Mouse (Mus musculus): ENCODE results near the gene Cetn4. TPM values are rescaled to one million over a fixed set of nuclear protein-coding genes. Genes with fewer than 3 reads are reported as not detected.

Gene Cetn4
- polyA plus RNA-seq (2015; fragmentation: Nextera tagmentation; extraction: Ambion mirVana) = 6.5 and 7.1 TPM in 2 replicates

GRCm38 (mm10) chr3:37312370-37312941, at the start of gene Cetn4, which contains the start of gene Bbs12:
TSS of gene Cetn4 (minus strand) at chr3:37312708.
TSS of gene Bbs12 (plus strand) at chr3:37312554.
- peak within 1 kb of the TSS; percentile 80 for H3K4me2 ChIP-seq (replicated peaks; ENCODE audit: low read depth, low read length)
- H3K36me3 ChIP-seq (ENCODE audit: insufficient read depth, low read length) = no peaks in the 10 kb centered on the region
- no peaks in the 10 kb centered on the region; the same call in 1 of the 2 replicates for H3K4me1 ChIP-seq (ENCODE audit: insufficient read depth, low read depth, low read length)
- TF ChIP-seq EP300 (IDR thresholded peaks at IDR 0.05) = no peak
- no peak for TF ChIP-seq CTCF (IDR thresholded peaks at IDR 0.05)
- H3K9me3 ChIP-seq (ENCODE audit: low read length) = no peaks in the 10 kb centered on the region
- peak; percentile 95 for DNase-seq (ENCODE audit: low spot score)
- peak within 1 kb of the TSS; percentile 66 for H3K9ac ChIP-seq (replicated peaks; ENCODE audit: low read depth)
- under 1% methylated on average over 49 of the region's 54 CpGs for WGBS
- peak within 1 kb of the TSS; percentile 72 for H3K4me3 ChIP-seq (ENCODE audit: low read depth, low read length)
- H3K27ac ChIP-seq (ENCODE audit: low read length) = peak within 1 kb of the TSS; percentile 74
- ATAC-seq = peak; percentile 99
- H3K27me3 ChIP-seq (replicated peaks; ENCODE audit: insufficient read depth, low read length) = no peaks in the 10 kb centered on the region

DNA sequence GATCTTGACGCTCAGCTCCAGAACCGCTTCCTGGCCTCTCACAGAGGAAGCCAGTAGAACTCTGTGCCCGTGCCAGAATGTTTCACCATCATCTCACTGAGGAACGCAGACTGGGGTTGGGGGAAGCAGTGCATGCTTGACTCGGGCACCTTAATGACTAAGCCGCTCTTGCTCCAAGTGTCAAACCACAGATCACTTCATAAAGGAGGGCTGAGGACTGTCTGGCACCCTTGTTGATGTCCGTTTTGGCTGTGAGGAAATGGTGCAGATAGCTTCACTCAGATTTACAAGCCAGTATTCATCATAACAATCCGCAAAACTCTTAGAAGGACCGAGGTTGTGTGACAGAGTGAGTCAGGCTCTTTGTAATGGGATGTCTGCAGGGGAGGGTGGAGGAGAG, 48.2 kb upstream of the Cetn4 start:
- H3K27ac ChIP-seq (ENCODE audit: low read length) = peak overlapping the region; percentile 38; the same call in 1 of the 2 replicates
- WGBS = 31% methylated on average over 9 of the region's 9 CpGs
- DNase-seq (ENCODE audit: low spot score) (peak; percentile 83), ATAC-seq (peak; percentile 87)
- H3K4me1 ChIP-seq (ENCODE audit: insufficient read depth, low read depth, low read length) = no peaks in the 10 kb centered on the region
- H3K4me2 ChIP-seq (replicated peaks; ENCODE audit: low read depth, low read length) = peak overlapping the region; percentile 3; the same call in 1 of the 2 replicates
- no peak for TF ChIP-seq EP300 (IDR thresholded peaks at IDR 0.05)
- no peak for TF ChIP-seq CTCF (IDR thresholded peaks at IDR 0.05)
- no peaks in the 10 kb centered on the region for H3K36me3 ChIP-seq (ENCODE audit: insufficient read depth, low read length)
- no peaks in the 10 kb centered on the region for H3K9me3 ChIP-seq (ENCODE audit: low read length)
- H3K9ac ChIP-seq (replicated peaks; ENCODE audit: low read depth) = no peak overlapping the region
- H3K27me3 ChIP-seq (replicated peaks; ENCODE audit: insufficient read depth, low read length) = no peaks in the 10 kb centered on the region
- no peak overlapping the region for H3K4me3 ChIP-seq (ENCODE audit: low read depth, low read length)

DNA sequence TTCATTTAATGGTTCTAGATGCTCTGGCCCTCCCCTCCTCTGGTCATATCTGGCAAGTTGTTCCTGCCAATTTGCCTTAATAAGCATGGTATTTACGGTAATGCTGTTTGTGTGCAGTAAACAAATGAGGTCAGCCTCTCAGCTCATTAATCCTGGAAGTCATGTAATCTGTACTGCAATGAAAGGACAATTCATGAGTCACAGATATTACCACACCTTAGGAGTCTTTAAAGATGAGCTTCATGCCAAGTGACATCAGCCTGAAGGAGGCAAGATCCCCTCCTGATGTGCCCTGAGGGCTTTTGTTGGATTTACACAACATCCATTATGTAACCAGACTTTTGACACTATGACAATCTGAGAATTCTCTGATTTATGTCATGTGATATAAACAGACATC, 42.2 kb upstream of the Cetn4 start:
- TF ChIP-seq EP300 (IDR thresholded peaks at IDR 0.05) (peak; percentile 37; the same call in 1 of the 2 replicates), CTCF (IDR thresholded peaks at IDR 0.05) (no peak)
- Histone ChIP-seq H3K4me1 (ENCODE audit: insufficient read depth, low read depth, low read length) (no peaks in the 10 kb centered on the region), H3K4me3 (ENCODE audit: low read depth, low read length) (no peak overlapping the region), H3K4me2 (replicated peaks; ENCODE audit: low read depth, low read length) (no peak overlapping the region), H3K36me3 (ENCODE audit: insufficient read depth, low read length) (no peaks in the 10 kb centered on the region), H3K9me3 (ENCODE audit: low read length) (no peaks in the 10 kb centered on the region), H3K27ac (ENCODE audit: low read length) (no peak overlapping the region), H3K9ac (replicated peaks; ENCODE audit: low read depth) (no peak overlapping the region), H3K27me3 (replicated peaks; ENCODE audit: insufficient read depth, low read length) (no peaks in the 10 kb centered on the region)
- ATAC-seq (peak; percentile 87), DNase-seq (ENCODE audit: low spot score) (peak; percentile 78)
- WGBS = 37% methylated on average over 1 of the region's 1 CpGs

DNA sequence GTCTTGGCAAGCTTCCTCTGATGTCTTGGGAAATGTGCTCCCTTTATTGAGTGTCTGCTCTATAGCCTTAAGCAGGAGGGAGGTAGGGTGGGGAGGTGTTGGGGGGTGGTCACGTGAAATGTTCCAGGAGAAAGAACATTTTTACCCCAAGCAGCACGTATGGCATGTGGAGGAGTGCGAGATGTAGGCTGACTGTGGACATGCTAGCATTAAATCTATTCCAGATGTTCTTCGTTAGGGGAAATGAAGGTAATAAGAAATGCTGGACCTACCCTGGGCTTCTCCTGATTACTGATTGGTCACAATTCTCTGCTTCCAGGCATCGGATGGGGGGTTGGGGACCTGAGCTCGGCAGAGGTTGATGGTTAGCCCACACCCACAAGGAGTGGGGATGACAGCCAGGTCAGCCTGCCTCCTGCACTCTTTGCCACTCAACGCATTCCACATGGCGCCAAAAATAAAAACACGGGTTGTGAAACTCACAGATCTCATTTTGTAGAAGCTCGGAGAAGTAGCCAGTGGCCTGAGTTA, 41.5 kb upstream of the Cetn4 start:
- H3K4me2 ChIP-seq (replicated peaks; ENCODE audit: low read depth, low read length) = no peak overlapping the region
- H3K9ac ChIP-seq (replicated peaks; ENCODE audit: low read depth) = no peak overlapping the region
- H3K27me3 ChIP-seq (replicated peaks; ENCODE audit: insufficient read depth, low read length) = peaks cover 5% of the 10 kb centered on the region; the same call in 1 of the 2 replicates
- no peak overlapping the region for H3K4me3 ChIP-seq (ENCODE audit: low read depth, low read length)
- TF ChIP-seq EP300 (IDR thresholded peaks at IDR 0.05) = no peak
- TF ChIP-seq CTCF (IDR thresholded peaks at IDR 0.05) = no peak
- no peak overlapping the region; the same call in 1 of the 2 replicates for H3K27ac ChIP-seq (ENCODE audit: low read length)
- peaks cover 4% of the 10 kb centered on the region; the same call in 1 of the 2 replicates for H3K4me1 ChIP-seq (ENCODE audit: insufficient read depth, low read depth, low read length)
- H3K9me3 ChIP-seq (ENCODE audit: low read length) = no peaks in the 10 kb centered on the region
- ATAC-seq (peak; percentile 24), DNase-seq (ENCODE audit: low spot score) (peak; percentile 6)
- 70% methylated on average over 10 of the region's 10 CpGs for WGBS
- no peaks in the 10 kb centered on the region for H3K36me3 ChIP-seq (ENCODE audit: insufficient read depth, low read length)

- ATAC-seq (no peak), DNase-seq (ENCODE audit: low spot score) (no peak)
- Histone ChIP-seq H3K27me3 (replicated peaks; ENCODE audit: insufficient read depth, low read length) (peaks cover 10% of the 10 kb centered on the region; the same call in 1 of the 2 replicates), H3K36me3 (ENCODE audit: insufficient read depth, low read length) (no peaks in the 10 kb centered on the region), H3K4me1 (ENCODE audit: insufficient read depth, low read depth, low read length) (peaks cover 7% of the 10 kb centered on the region; the same call in 1 of the 2 replicates), H3K9me3 (ENCODE audit: low read length) (no peaks in the 10 kb centered on the region), H3K4me3 (ENCODE audit: low read depth, low read length) (no peak overlapping the region), H3K4me2 (replicated peaks; ENCODE audit: low read depth, low read length) (no peak overlapping the region), H3K27ac (ENCODE audit: low read length) (no peak overlapping the region), H3K9ac (replicated peaks; ENCODE audit: low read depth) (no peak overlapping the region)
- no peak for TF ChIP-seq CTCF (IDR thresholded peaks at IDR 0.05)
- WGBS = 44% methylated on average over 7 of the region's 7 CpGs
Observed at GRCm38 (mm10) chr3:37350386-37350785, 37.9 kb upstream of the Cetn4 start.

GRCm38 (mm10) chr3:37349166-37349548, 36.6 kb upstream of the Cetn4 start:
- peak overlapping the region; percentile 54 for H3K9ac ChIP-seq (replicated peaks; ENCODE audit: low read depth)
- H3K27ac ChIP-seq (ENCODE audit: low read length) = peak overlapping the region; percentile 69; the same call in 1 of the 2 replicates

More at GRCm38 (mm10) chr3:37349166-37349548, 36.6 kb upstream of the Cetn4 start:
- Histone ChIP-seq H3K4me3 (ENCODE audit: low read depth, low read length) (peak overlapping the region; percentile 62), H3K27me3 (replicated peaks; ENCODE audit: insufficient read depth, low read length) (peaks cover 10% of the 10 kb centered on the region; the same call in 1 of the 2 replicates), H3K36me3 (ENCODE audit: insufficient read depth, low read length) (no peaks in the 10 kb centered on the region), H3K4me2 (replicated peaks; ENCODE audit: low read depth, low read length) (peak overlapping the region; percentile 94), H3K9me3 (ENCODE audit: low read length) (no peaks in the 10 kb centered on the region), H3K4me1 (ENCODE audit: insufficient read depth, low read depth, low read length) (peaks cover 7% of the 10 kb centered on the region; the same call in 1 of the 2 replicates)
- peak; percentile 11 for DNase-seq (ENCODE audit: low spot score)
- no peak for ATAC-seq
- TF ChIP-seq CTCF (IDR thresholded peaks at IDR 0.05) (no peak), EP300 (IDR thresholded peaks at IDR 0.05) (no peak)
- WGBS = 9% methylated on average over 8 of the region's 8 CpGs

Measured in lung, postnatal 0 days (tissue).